Mouse (Mus musculus): ENCODE results near the gene Agps. TPM values are rescaled to one million over a fixed set of nuclear protein-coding genes. Genes with fewer than 3 reads are reported as not detected.

Gene Agps
- total and polyA plus RNA-seq, 2 experiments from 2014 or later, result 12.6 to 43.6 TPM

- TF ChIP-seq CTCF (IDR thresholded peaks at IDR 0.05; ENCODE audit: low read depth), result no peak
- 3% methylated on average over 38 of the region's 42 CpGs for WGBS
- peak; percentile 95 for ATAC-seq
- H3K9ac ChIP-seq, result peak within 1 kb of the TSS; percentile 64
- no peaks in the 10 kb centered on the region for H3K9me3 ChIP-seq (ENCODE audit: low read length)
- DNase-seq, result peak; percentile 94
- peak within 1 kb of the TSS; percentile 53 for H3K4me3 ChIP-seq (ENCODE audit: low read depth, low read length)
- no peaks in the 10 kb centered on the region for H3K36me3 ChIP-seq (ENCODE audit: insufficient read depth)
- peak within 1 kb of the TSS; percentile 92 for H3K27ac ChIP-seq (ENCODE audit: low read depth, low read length)
- H3K4me1 ChIP-seq (ENCODE audit: insufficient read depth), result no peaks in the 10 kb centered on the region
- H3K4me2 ChIP-seq (ENCODE audit: low read depth), result peak within 1 kb of the TSS; percentile 58
- no peaks in the 10 kb centered on the region for H3K27me3 ChIP-seq (ENCODE audit: insufficient read depth, low read length)
Observed at GRCm38 (mm10) chr2:75938117-75939063, 106.4 kb downstream of the Agps start, which contains the start of gene Ttc30b. Gene Ttc30b (minus strand): TSS chr2:75938585.

GRCm38 (mm10) chr2:75950685-75951084 is 118.7 kb downstream of the Agps start:
- no peak for TF ChIP-seq CTCF (IDR thresholded peaks at IDR 0.05; ENCODE audit: low read depth)
- ATAC-seq, result no peak
- H3K27ac ChIP-seq (ENCODE audit: low read depth, low read length), result no peak overlapping the region
- no peak overlapping the region for H3K4me3 ChIP-seq (ENCODE audit: low read depth, low read length)
- H3K9ac ChIP-seq, result no peak overlapping the region
- H3K27me3 ChIP-seq (ENCODE audit: insufficient read depth, low read length), result no peaks in the 10 kb centered on the region
- no peaks in the 10 kb centered on the region for H3K9me3 ChIP-seq (ENCODE audit: low read length)
- H3K4me2 ChIP-seq (ENCODE audit: low read depth), result no peak overlapping the region
- no peaks in the 10 kb centered on the region for H3K36me3 ChIP-seq (ENCODE audit: insufficient read depth)
- WGBS, result 92% methylated on average over 8 of the region's 8 CpGs
- no peak for DNase-seq
- H3K4me1 ChIP-seq (ENCODE audit: insufficient read depth), result no peaks in the 10 kb centered on the region

- TF ChIP-seq CTCF (IDR thresholded peaks at IDR 0.05; ENCODE audit: low read depth), result no peak
- WGBS, result 87% methylated on average over 5 of the region's 5 CpGs
- Histone ChIP-seq H3K9ac (no peak overlapping the region), H3K27ac (ENCODE audit: low read depth, low read length) (no peak overlapping the region), H3K4me2 (ENCODE audit: low read depth) (no peak overlapping the region), H3K27me3 (ENCODE audit: insufficient read depth, low read length) (no peaks in the 10 kb centered on the region), H3K4me3 (ENCODE audit: low read depth, low read length) (no peak overlapping the region), H3K9me3 (ENCODE audit: low read length) (no peaks in the 10 kb centered on the region), H3K4me1 (ENCODE audit: insufficient read depth) (no peaks in the 10 kb centered on the region), H3K36me3 (ENCODE audit: insufficient read depth) (no peaks in the 10 kb centered on the region)
- ATAC-seq (no peak), DNase-seq (no peak)
Observed at GRCm38 (mm10) chr2:75953320-75953719, 121.3 kb downstream of the Agps start.

- WGBS, result 50% methylated on average over 14 of the region's 14 CpGs
- H3K27ac ChIP-seq (ENCODE audit: low read depth, low read length), result no peak overlapping the region
Observed at GRCm38 (mm10) chr2:75955709-75956108, 123.7 kb downstream of the Agps start.

GRCm38 (mm10) chr2:75959183-75959849 is 127.3 kb downstream of the Agps start:
- no peak for ATAC-seq
- Histone ChIP-seq H3K36me3 (ENCODE audit: insufficient read depth) (no peaks in the 10 kb centered on the region), H3K9ac (0 out of 2 replicates have a peak overlapping the region, but pooled peaks have one; percentile 10), H3K9me3 (ENCODE audit: low read length) (no peaks in the 10 kb centered on the region), H3K27me3 (ENCODE audit: insufficient read depth, low read length) (no peaks in the 10 kb centered on the region), H3K4me3 (ENCODE audit: low read depth, low read length) (no peak overlapping the region), H3K4me1 (ENCODE audit: insufficient read depth) (peaks cover 15% of the 10 kb centered on the region), H3K27ac (ENCODE audit: low read depth, low read length) (0 out of 2 replicates have a peak overlapping the region, but pooled peaks have one; percentile 40), H3K4me2 (ENCODE audit: low read depth) (peak overlapping the region; percentile 42)
- TF ChIP-seq CTCF (IDR thresholded peaks at IDR 0.05; ENCODE audit: low read depth), result no peak
- DNase-seq, result no peak
- WGBS, result 25% methylated on average over 18 of the region's 18 CpGs

More at GRCm38 (mm10) chr2:75955709-75956108, 123.7 kb downstream of the Agps start:
- Histone ChIP-seq H3K9me3 (ENCODE audit: low read length) (no peaks in the 10 kb centered on the region), H3K4me1 (ENCODE audit: insufficient read depth) (peaks cover 13% of the 10 kb centered on the region), H3K36me3 (ENCODE audit: insufficient read depth) (no peaks in the 10 kb centered on the region), H3K4me3 (ENCODE audit: low read depth, low read length) (no peak overlapping the region), H3K27me3 (ENCODE audit: insufficient read depth, low read length) (no peaks in the 10 kb centered on the region), H3K9ac (no peak overlapping the region), H3K4me2 (ENCODE audit: low read depth) (no peak overlapping the region)
- no peak for TF ChIP-seq CTCF (IDR thresholded peaks at IDR 0.05; ENCODE audit: low read depth)
- DNase-seq (no peak), ATAC-seq (no peak)

- TF ChIP-seq CTCF (IDR thresholded peaks at IDR 0.05; ENCODE audit: low read depth), result no peak
- no peak overlapping the region for H3K9ac ChIP-seq
- DNase-seq, result peak; percentile 65
Observed at GRCm38 (mm10) chr2:75959850-75960365, 127.9 kb downstream of the Agps start.

More at GRCm38 (mm10) chr2:75959850-75960365, 127.9 kb downstream of the Agps start:
- ATAC-seq, result peak; percentile 52; the same call in 1 of the 2 replicates
- Histone ChIP-seq H3K4me1 (ENCODE audit: insufficient read depth) (peaks cover 21% of the 10 kb centered on the region), H3K4me3 (ENCODE audit: low read depth, low read length) (no peak overlapping the region), H3K4me2 (ENCODE audit: low read depth) (peak overlapping the region; percentile 42), H3K27me3 (ENCODE audit: insufficient read depth, low read length) (no peaks in the 10 kb centered on the region), H3K9me3 (ENCODE audit: low read length) (no peaks in the 10 kb centered on the region), H3K27ac (ENCODE audit: low read depth, low read length) (peak overlapping the region; percentile 40), H3K36me3 (ENCODE audit: insufficient read depth) (no peaks in the 10 kb centered on the region)
- 9% methylated on average over 15 of the region's 15 CpGs for WGBS

All from forebrain, postnatal 0 days (tissue).